Mouse (Mus musculus) retina, embryonic 14.5 days (tissue): ENCODE measurements around the gene Dgkh.

ENCODE experiments used
- DNase-seq: peaks from one replicate; pipeline ENCODE4 v3.0.0-alpha.2; 2015; ENCODE audit warnings: low spot score

The Dgkh gene

GRCm38 (mm10) chr14:78627516-78628275, 104.9 kb downstream of the Dgkh start:
- DNase-seq, result peak; percentile 43

DNA sequence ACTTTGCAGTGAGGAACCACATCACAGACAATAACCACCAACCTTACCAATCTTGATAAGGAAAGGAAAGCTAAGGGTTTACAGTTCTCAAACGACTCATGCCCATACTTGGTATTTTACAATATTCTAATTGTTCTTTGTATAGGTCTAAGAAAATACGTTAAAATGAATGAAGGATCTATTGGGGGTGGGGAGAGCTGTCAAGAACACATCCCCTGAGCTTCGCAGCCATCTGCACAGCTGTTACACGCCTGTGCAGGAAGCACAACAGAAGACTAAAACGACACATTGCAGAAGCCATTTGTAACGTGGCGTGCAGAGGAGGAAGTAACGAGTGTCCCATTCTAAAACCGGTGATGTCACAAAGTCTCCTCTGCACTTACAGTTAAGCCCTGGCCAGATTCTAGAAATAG, 113.7 kb downstream of the Dgkh start:
- no peak for DNase-seq

- peak; percentile 72 for DNase-seq
Observed at GRCm38 (mm10) chr14:78613569-78613968, 119.0 kb downstream of the Dgkh start.

GRCm38 (mm10) chr14:78612111-78612788, 120.3 kb downstream of the Dgkh start:
- DNase-seq, result no peak

- peak; percentile 15 for DNase-seq
Observed at GRCm38 (mm10) chr14:78594916-78595315, 137.7 kb downstream of the Dgkh start.

GRCm38 (mm10) chr14:78592965-78593364, 139.6 kb downstream of the Dgkh start:
- no peak for DNase-seq

DNA sequence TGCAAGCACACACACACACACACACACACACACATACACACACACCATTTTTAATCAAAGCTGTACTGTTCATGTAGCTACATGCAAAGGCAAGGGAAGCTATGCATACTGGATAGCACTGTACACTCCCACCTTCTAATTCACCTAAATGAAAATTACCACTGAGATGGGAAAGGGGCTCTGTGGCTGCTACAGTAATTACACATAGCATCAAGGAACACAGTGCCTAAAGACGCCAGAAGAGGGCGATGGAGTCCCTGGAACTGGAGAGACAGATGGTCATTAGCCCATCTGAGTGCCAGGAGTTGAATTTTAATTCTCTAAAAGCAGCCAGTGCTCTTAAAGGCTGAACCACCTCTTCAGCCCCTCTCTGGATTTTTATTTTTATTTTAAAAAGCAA, 142.2 kb downstream of the Dgkh start:
- DNase-seq, result peak; percentile 80

- DNase-seq, result no peak
Observed at GRCm38 (mm10) chr14:78584222-78584621, 148.4 kb downstream of the Dgkh start.

GRCm38 (mm10) chr14:78583168-78583567, 149.4 kb downstream of the Dgkh start:
- no peak for DNase-seq

DNA sequence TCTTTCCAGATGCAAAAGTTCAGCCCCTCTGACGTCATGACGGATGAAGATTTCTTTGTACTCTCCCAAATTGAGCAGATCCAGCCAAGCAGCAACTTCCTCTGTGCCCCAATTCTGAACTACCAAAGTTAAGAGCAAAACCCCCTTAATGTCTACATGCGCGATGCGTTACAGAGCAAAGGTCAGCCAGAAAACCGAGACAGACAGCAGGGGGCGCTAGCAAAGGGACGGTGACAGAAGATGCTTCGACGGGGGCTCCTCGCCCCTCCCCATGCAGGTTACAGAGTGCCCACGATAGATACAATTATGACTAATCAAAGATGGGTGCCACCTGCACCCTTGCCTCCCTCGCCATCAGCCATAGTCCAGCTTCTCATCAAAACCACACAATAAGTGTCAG, 156.7 kb downstream of the Dgkh start:
- DNase-seq, result peak; percentile 14

GRCm38 (mm10) chr14:78568410-78568809, 164.2 kb downstream of the Dgkh start:
- DNase-seq, result no peak

DNA sequence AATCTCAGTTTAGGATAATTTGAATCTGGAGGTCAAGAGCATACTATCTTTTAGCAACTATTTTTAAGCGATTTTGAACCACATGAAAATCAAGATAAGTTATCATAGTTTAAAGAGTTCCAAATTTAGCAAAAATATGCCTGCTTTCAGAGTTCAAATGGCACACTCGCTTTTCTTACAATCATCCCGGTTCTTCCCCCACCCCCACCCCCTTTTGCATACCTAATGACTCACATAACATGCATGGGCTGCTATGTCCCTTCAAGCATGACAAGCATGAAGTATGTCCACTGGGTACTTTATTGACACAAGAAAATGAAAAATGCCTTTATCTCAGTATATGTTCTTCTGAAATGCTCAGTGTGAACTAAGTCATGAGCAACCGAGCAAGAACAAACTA, 166.1 kb downstream of the Dgkh start:
- no peak for DNase-seq

- DNase-seq, result no peak
Observed at GRCm38 (mm10) chr14:78564292-78564691, 168.3 kb downstream of the Dgkh start.

DNA sequence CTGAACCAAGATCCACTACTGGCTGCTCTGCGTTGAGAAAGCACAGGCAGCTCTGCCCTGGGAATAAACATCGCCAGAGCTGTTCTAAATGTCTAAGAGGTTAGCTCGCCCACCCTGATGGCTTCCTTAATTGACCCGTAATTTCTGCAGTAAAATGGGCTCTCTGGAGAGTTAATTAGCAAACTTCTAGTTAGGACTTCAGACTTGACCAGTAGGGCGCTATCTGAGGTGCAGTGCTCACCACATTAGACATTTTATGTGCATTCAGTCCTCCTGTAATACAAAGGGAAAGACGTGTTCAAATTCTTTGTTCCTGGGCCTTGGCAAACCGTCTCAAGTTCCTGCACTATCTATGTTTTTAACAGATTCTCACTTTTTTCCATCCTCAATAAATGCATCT, 169.4 kb downstream of the Dgkh start:
- no peak for DNase-seq

GRCm38 (mm10) chr14:78562121-78562520, 170.5 kb downstream of the Dgkh start:
- DNase-seq, result no peak

DNA sequence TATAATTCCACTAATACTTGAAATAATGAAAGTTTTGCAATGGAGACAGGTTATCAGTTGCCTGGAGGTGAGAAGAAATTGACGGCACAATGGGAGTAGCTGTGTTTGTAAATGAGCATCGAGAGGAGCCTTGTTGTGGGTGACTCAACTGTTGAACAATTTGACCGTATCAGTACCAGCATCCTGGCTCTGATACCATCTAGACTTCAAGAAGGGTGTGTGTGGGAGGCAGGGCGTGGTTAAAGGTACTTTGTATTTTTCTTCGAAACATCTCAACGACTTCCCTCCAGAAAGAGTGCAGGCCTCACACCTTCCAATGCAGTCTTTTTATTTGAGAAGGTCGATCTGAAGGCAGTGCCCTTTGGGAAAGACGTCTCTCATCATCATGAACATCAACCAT, 173.5 kb downstream of the Dgkh start:
- no peak for DNase-seq

- DNase-seq, result peak; percentile 24
Observed at GRCm38 (mm10) chr14:78554830-78555229, 177.7 kb downstream of the Dgkh start.

DNA sequence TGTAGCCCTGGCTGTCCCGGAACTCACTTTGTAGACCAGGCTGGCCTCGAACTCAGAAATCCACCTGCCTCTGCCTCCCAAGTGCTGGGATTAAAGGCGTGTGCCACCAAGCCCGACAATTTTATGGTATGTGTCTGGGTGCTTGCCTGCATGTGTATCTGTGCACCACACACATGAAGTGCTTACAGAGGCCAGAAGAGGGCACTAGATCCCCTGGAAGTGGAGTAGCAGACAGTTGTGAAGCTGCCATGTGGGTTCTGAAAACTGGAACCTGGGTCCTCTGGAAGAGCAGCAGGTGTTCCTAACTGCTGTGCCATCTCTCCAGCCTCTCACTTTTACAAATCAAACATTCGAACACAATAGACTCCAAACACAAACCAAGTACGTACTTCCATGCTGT, 178.9 kb downstream of the Dgkh start:
- DNase-seq, result no peak

DNA sequence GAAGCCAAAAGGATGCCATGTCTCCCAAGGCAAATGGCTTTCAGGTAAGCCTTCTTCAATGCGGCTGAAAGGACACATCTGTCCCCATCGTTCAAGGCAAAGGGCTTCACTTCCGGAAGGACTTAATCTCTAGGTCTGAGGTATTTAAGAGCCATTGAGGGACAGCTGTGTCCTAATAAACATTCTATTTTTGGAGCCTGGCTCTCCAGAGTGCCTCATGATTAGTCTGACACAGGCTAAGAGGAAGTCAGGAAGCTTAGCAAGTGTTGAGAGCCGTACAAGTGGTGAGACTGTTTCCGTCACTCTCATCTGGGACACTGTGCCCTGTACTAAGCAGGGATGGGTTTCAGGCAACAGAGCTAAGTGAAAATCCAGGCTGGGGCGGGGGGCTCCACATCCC, 183.8 kb downstream of the Dgkh start:
- DNase-seq, result no peak

DNA sequence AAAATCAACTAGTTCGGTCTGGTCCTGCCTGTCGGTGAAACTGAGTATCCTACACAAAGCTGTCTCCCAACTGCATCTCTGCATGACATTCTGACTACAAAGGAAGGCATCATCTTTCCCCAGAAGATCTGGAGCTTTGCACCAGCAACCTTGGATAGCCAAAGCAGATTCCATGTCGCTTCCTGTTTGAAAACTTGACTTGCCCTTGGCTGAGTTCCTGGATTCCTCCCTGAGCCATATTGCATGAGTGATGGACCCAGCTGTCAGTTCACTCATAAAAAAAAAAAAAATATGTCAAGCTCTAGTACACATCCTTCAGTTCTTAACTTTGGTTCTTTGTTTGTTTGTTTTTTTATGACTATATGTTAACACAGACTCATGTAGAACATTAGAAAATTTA, 191.3 kb downstream of the Dgkh start:
- no peak for DNase-seq

- DNase-seq, result no peak
Observed at GRCm38 (mm10) chr14:78539821-78540220, 192.8 kb downstream of the Dgkh start.

DNA sequence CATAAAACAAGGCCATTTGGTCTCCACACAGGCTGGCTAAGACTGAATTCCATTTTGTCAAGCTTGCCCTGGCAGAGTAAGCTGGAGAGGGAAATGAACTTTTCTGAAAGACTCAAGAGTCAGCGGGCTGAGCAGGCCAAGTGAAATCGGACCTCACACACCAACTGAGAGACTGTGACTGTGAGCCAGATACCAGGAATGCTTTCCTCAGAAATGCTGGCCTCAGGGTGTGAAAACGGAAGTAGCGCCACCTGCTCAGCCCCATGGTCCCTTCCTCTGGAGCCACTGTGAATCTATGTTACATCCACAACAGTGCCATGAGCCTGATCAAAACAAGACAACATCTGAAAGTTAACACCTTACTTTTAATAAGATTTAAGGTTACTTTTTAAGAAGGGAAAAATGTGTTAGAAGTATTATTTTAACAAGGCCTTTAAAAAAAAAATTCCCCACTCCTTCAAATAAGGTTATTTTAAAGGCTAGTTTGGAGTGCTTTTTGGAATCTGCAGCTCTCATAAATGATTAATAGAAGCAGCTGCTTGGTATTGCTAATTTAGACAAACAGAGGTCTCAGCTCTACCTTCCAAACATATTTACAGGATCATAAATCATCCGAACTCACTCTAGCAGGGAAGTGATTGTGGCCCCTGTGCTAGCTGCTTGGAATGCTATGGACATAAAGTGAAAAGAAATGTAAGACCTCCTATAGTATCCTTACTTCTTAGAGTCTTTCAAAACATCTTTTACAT, 193.8 kb downstream of the Dgkh start:
- DNase-seq, result peak; percentile 24

GRCm38 (mm10) chr14:78537551-78537950, 195.0 kb downstream of the Dgkh start:
- DNase-seq, result no peak
